Mouse (Mus musculus) thymus, postnatal 36 days (tissue): Measurements from ENCODE around the gene Zdhhc6.
A peak's percentile ranks its signal among the peaks of the same experiment; 100 is the strongest.

Experiments used
- DNase-seq, 2 experiments: peaks; one replicate each; pipeline ENCODE4 v3.0.0; 2022; ENCODE audit warnings: mixed read lengths in 2 of 2

The Zdhhc6 gene

DNA sequence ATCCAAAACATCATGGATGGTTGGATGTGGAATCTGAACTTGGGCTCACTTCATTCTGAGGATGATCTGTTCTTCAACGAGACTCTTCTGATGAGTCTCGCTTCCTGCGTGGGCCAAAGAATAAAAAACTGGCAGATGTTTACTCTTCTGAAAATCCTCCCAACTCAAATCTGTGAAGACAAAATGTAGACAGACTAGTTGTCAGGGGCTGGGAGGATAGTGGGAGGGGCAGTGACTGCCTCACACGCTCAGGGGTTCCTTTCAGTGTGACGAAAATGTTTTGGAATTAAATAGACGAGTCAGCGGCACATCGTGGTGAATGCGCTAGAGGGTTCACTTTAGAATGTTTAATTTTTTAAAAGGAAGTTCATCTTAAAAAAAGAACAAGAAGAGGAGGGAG is 59.7 kb downstream of the Zdhhc6 start:
- DNase-seq = no peak

DNA sequence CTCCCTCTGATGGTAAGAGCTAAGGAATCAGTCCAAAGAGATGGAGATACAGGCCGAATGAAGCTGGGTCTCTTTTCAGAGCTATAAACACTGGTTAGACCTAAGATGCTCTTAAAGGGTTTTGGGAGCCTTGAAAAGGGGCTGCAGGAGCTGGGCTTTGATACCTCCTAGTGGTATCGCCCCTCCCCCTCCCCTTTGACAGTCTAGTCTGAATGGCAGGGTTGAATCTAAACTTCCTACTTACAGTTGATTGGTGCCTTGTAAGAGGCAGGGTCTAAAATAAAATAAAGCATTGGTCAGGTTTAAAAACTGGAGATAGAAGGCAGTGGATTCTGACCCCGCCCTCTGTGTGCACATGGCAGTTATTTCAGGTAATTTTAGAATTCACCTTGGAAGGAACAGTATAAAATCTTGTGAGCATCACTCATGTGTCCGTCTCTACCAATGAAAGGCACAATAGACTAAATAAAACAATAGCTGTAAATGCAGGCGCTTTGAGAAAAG is 61.3 kb downstream of the Zdhhc6 start:
- peak; percentile 56 to 64 for DNase-seq

DNA sequence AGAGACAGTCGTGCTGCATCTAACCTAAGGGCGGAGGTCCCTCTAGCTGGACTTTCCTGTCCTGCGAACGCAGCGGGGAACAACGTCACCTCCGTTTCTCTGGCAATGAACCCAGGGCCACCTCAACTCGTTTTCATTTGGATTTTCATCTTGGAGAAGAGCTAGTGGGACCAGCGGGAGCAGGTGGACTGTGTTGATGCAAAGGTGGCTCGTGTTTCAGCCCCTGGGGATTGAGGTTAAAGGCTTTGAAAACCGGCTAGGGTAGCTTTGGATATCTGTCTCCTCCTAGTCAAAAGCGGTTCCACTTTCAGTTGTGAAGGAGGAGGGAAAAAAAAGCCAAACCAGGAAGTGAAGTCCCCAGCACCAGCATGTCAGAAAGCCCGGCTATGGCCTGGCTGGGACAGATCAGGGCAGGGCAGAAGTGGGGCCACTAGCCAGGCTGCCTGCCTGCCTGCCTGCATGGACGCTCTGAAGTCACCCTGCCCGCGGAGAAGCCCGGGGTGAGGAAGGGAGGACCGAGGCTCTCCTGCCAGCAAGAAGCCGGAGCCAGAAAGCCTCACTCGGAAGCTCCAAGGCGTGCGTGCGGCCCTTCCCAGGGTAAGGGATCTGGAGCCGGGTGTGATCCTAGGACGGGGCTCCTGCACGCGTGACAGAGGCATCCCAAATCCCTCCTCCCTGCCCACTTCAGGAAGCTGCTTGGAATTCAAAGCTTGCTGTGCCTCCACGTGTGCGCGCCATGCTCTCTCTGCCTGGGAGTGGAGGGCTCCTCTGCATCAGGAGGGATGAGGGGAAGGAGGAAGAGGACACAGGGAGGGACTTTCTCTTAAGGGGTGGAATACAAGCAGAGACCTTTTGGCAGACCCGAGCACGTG is 62.0 kb downstream of the Zdhhc6 start:
- peak; percentile 39 to 47 for DNase-seq

DNA sequence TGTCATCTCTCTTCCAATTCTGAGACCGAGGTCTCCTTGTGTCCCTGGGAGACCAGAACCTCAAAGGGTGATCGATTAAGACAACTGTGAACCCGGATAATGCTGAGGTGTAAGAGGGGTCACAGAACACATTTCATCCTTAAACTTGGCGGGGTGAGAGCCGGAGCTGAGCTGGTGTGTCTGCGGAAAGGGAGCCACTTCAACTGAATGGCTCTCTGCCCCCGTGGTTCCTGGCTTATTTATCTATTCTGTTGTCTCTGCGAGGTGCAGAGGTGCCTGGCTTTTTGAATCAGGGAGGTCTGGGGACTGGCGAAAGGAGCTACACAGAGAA is 62.6 kb downstream of the Zdhhc6 start:
- DNase-seq = no peak

DNA sequence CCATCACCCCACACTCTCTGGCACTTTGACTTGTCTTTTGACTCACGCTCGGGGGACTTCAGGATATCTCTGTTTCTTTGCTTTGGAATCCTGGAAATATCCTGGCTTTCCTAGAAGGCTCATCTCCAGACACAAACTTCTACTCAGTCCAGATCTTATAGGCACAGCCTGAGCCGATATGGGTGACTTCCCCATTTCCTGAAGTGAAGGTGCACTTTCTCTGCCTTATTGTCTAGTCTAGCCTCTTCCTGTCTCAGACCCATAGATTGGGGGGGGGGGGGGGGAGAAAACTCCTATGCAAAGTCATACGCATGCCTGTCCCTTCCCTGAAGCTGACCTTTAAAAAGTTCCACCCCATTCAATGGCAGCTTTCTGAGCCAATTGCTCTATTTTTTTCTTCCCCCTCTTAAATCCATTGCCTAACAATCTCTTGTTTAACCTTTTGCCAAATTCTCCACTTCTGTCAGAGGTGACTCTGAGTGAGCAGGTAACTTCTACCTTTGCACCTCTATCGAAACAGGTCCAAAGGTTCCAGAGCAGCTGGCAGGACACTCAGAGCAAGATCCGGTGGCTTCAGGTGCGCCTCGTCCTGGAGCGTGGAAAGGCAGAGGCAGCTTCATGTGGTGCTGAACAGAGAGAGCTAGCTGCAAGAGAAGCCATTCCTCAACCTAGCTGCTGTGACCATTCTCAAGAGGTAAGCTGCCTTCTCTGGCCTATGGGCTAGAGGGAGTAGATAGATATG is 64.3 kb downstream of the Zdhhc6 start, which contains the start of gene Acsl5:
TSS of gene Acsl5 (plus strand) at position 556 of the 742 bp plus-strand sequence.
- DNase-seq = no peak

DNA sequence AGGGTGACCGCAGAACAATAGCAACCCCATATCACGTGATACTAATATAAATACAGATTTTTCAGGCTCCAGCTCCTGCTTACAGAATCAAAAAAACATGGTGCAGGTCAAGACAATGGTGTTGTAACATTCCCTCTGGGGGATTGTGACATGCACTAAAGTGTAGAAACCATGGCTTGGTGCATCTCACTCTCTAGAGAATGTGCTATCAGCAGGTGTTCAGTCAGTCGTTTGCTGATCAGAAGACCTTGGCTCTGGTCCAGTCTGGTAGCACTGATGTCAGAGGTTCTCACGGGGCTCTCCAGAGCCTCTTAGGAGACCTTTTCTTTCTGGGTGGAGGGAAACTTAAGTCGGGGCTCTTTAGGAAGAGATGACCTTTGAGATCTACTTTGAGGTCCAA is 65.4 kb downstream of the Zdhhc6 start:
- DNase-seq = no peak

DNA sequence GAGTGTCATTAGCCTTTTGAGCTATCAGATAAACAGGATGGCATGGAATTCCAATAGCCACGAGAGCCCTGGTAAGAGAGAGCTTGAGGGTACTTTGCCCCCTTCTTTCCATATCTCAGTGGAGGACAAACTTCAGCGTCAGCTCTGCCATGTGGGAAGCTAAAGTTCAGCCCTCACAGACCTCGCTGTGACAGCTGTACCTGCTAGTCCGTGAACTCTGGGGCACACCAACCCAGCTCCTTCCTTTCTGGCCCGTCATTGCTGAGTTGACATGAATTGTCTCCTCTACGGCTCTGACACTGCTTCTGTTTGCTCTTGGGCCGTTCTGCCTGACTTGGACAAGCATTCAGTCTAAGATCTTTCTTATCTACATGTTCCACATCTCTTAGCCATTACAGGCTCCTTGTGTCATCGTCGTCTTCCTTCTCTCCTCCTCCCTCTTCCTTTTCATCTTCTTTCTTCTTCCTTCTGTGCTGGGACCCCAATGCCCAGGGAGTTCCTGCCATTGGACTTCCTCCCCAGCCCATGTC is 67.8 kb downstream of the Zdhhc6 start:
- DNase-seq = no peak

DNA sequence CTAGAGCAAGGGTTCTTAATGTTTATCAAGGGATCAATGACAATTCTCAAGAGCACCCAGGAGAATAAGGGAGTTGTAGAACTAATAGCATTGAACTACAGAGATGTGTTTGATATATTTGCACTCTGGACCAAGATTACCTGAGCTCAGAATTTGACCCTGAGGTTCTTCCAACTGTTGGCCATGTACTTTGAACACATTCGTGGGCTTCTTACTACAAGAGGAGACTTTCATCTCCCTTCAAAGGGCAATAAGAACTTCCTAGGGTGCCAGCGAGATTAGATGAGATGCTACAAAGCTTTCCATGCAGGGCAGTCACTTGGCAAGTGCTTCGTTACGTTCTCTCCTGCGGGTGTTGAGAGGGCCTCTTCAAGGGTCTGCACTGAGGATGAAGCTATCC is 68.3 kb downstream of the Zdhhc6 start:
- DNase-seq = no peak

DNA sequence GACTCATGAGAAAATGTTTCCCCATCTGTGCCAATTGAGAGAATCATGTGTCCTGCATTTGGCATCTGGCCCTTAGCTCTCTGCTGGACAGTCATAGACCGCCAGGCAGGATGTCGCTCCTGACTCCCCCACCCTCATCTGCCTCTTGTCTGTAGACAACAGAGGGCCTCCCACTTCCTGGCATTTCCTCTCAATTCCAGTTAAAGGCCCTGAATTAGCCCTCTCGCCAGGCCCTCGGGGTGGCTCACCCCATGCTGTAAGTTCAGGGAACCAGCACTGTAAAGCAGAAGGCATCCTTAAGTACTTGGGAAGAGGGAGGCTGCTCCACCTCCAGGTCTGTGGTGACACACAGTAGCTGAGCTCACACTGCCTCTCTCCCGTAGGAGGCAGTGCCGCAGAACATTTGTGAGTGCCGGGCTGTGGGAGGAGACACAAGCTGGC is 71.0 kb downstream of the Zdhhc6 start:
- DNase-seq = no peak

DNA sequence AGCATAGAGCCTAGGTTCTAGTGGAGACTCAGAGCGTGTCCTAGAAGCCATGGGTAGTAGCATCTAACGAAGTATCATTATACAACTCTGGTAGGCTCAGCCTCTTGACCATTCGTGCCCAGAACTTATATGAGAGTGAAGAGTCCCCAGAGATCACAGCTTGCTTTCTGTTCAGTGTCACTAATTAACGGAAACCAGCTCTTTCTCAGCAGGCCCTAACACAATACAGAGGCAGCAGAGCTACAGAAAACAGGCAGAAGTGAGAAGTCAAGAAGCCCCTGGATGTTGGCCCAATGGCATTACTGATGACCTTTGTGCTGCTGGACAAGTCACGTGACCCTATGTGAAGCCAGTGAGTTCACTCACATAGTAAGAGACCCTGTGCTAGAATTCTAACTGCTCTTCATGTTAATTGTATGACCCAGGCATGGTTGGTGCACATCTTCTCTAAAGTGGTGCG is 74.6 kb downstream of the Zdhhc6 start, which contains the start of gene Gucy2g:
TSS of gene Gucy2g (minus strand) at position 51 of the 460 bp plus-strand sequence.
- DNase-seq = no peak

DNA sequence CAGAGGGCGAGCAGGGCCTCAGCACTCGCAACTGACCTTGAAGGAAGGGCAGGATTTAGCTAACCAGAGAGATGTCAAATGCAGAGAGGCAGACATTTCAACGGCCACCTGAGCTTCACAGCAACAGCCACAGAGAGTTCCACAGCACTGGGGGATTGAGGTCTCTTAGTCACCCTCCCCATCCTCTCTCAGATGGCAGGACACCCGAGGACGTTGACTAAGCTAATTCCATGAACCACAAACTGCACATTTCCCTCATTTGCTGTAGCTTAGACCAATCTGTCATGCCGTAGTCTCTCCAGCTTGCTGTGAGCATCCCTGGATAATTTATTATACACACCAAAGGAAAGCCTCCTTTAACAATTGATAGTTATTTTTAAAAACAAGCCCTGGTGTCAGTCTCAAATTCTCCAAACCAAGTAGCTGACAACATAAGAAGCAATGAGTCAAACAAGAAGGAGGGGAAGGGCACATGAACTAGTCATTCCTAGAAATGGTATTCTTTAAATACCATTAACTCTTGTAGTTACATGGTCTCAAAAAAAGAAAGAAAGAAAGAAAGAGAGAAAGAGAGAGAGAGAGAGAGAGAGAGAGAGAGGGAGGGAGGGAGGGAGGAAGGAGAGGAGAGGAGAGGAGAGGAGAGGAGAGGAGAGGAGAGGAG is 75.9 kb downstream of the Zdhhc6 start:
- no peak for DNase-seq

DNA sequence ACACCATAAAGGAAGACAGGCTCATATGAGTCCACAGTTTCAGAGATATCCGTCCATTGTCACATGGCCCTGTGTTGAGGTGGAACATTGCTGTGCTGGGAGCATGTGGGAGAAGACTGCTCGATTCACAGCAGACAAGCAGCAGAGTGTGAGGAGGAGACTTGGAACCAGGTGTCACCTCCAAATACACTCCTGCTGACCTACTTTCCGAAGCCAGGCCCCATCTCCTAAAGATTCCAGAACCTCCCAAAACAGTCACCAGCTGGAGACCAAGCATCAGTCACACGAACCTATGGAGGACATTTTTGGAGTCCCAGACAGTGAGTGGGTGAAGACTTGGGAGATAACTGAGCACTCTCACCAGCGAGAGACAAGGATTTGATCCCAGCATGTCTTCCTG is 79.3 kb downstream of the Zdhhc6 start:
- no peak for DNase-seq

DNA sequence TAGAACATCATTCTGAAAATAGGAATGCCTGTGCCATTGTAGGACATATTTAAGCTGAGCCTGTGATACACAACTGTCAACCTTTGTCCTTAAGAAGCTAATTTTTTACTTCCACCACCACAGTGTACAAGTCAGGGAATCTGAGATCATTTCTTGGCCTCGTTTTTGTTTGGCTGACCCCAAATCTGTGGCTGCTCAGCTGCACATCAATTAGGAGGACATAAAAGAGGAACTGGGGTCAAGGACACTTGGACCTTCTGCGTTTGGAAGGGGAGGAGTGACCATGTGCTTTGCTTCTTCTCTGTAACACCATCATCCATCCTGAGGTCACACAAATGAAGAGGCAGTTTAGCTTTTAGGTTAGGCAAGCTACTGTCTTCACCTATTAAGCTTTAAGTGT is 79.8 kb downstream of the Zdhhc6 start:
- DNase-seq = no peak

DNA sequence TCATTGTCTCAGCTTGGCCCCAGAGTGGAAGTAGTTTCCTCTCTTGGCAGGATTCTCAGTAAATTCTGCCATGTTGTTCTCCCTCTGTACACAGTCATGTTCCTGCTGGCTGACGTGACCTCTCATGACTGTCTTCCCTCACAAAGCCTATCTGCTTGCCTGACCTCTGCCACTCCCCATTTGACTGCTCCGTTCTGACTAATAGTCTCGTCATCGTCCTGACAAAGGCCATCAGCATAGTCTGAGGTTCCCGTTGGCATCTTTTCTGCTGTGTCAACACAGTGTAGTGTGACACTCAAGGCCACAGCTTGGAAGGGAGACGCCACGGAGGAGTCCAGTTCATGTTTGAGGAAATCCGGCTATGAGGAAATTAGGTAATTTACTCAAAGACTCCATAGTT is 83.7 kb downstream of the Zdhhc6 start:
- no peak for DNase-seq

DNA sequence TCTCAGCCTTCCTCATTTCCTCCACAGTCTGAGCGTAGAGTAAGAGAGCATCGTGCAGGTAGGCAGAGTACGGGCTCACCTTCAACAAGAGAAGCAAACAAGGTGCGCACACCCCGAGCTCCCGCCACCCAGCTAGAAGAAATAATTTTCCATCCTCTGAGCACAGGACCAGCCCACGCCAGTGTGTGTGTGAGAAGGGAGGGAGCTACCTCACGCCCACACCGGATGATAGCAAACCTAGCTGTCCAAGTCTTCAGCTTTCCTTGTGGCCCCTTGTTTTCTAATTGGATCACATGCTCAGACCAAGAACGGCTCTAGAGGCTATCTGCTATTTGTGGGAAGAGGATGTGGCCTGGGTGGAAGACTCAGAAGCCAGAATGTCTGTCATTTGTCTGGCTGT is 84.8 kb downstream of the Zdhhc6 start:
- no peak for DNase-seq

DNA sequence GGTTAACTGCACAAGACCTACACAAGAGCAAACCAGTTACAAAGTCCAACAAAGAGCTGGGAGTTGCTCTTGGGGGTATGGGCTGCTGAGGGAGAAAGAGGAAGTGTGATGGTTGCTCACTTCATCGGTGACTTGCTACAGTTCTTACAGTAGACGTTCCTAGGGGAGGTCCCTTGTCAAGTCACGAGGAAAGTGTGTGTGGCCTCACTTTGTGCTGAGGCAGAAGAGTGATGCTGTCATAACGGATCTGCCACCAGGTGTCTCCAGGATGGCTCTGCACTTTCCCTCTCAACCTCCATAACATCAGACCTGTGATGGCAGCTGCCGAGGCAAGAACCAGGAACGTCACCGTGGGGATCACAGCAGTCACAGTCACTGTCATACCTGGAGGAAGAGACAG is 88.7 kb downstream of the Zdhhc6 start:
- DNase-seq = no peak

DNA sequence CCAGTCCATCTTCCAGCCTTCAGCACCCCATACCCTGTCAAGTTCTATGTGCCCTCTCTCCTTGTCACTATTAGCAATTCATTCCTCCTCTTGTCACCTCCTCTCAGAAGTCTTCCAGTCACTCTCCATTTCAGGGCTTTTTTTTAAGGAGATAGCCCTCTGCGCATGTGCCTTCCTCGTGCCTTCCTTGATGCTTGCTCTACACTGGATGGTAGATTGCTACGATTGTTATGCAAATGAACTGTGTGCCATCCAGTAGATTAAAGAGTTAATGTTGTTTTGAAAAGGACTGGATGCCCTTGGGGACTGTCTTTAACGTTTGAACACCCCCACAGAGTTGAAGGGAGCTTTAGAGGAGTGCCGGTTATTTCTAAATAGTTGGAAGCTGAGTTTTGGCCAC is 89.2 kb downstream of the Zdhhc6 start:
- DNase-seq = no peak

DNA sequence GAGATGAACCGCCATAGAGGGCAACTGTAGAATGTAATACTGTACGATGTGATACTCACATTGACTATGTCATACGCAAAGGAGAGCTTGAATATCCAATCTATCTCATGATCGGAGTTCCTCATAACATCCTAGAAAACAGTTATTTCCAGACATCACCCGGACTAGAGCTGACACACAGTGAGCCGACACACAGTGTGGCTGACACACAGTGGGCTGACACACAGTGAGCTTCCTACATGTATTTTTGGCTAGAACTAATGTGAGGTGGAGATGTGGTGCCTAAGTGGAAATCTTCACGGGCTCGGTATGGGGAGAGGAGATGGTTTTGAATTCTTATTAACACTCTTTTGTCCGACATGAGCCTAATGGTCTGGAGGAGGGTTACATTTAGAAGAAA is 93.6 kb downstream of the Zdhhc6 start:
- DNase-seq = no peak
